Mouse (Mus musculus) cerebellum, adult 2 months (tissue): ENCODE data around the gene Pla2g1b. TPM values are rescaled to one million over a fixed set of nuclear protein-coding genes. Genes with fewer than 3 reads are reported as not detected.

Experiments used
- DNase-seq, 2 experiments: peaks; one replicate each; pipeline ENCODE4 v3.0.0; 2021
- H3K27ac ChIP-seq: fragments of 200-500 bp; 2 replicates; pipeline ENCODE4 v1.5.1; 2012; ENCODE audit warnings: low read length, control low read depth, inconsistent platforms; ENCODE audit not compliant: insufficient read depth
- H3K27me3 ChIP-seq: fragments of 200-500 bp; 2 replicates; pipeline ENCODE4 v1.6.1; 2012; ENCODE audit warnings: inconsistent platforms, mild to moderate bottlenecking, low read length, moderate library complexity; ENCODE audit not compliant: control insufficient read depth, insufficient read depth
- H3K4me1 ChIP-seq: fragments of 200-500 bp; 2 replicates; pipeline ENCODE4 v1.6.1; 2011; ENCODE audit warnings: low read length; ENCODE audit not compliant: control insufficient read depth, insufficient read depth
- H3K4me3 ChIP-seq: fragments of 200-500 bp; replicated peaks from 2 replicates; pipeline ENCODE3; 2011; ENCODE audit warnings: mild to moderate bottlenecking, low read depth, low read length, control low read depth; ENCODE audit not compliant: insufficient read depth
- CTCF ChIP-seq: fragments of 200-500 bp; IDR thresholded peaks from 2 replicates; pipeline ENCODE4 v1.5.1; 2011; ENCODE audit warnings: low read depth, mild to moderate bottlenecking, control low read depth, low read length, moderate library complexity, borderline replicate concordance; ENCODE audit not compliant: insufficient read depth
- POLR2A ChIP-seq: fragments of 200-500 bp; IDR thresholded peaks from 2 replicates; pipeline ENCODE4 v1.6.1; 2011; ENCODE audit warnings: low read length, control low read depth, borderline replicate concordance; ENCODE audit not compliant: insufficient read depth
- WGBS: fragments of 180-500 bp; shearing (Covaris S2); methylation state at CpG from one replicate; pipeline ENCODE4 v1.1.7; 2018; 5-methylcytosine and 5-hydroxymethylcytosine counted together
- polyA plus RNA-seq: library from polyadenylated mRNA; depleted of rRNA; stranded (reverse); fragments of >200 nt; gene quantifications from 2 replicates; pipeline ENCODE4 v1.2.3, GENCODE M21; 2012; rRNA removed

Pla2g1b gene
- not detected in 2 replicates for polyA plus RNA-seq

GRCm38 (mm10) chr5:115465642-115466420 lies at the start of gene Pla2g1b:
TSS of gene Pla2g1b (plus strand) at chr5:115466262.
- no peaks in the 10 kb centered on the region for H3K4me1 ChIP-seq
- TF ChIP-seq CTCF (peak; percentile 19; the same call in 1 of the 2 replicates), POLR2A (no peak)
- no peak for DNase-seq
- H3K27me3 ChIP-seq = no peaks in the 10 kb centered on the region
- WGBS = 55% methylated on average over 9 of the region's 9 CpGs
- no peak within 1 kb of the TSS for H3K27ac ChIP-seq
- no peak within 1 kb of the TSS for H3K4me3 ChIP-seq

- 7% methylated on average over 20 of the region's 20 CpGs for WGBS
- DNase-seq = no peak
- H3K27me3 ChIP-seq = no peaks in the 10 kb centered on the region
- TF ChIP-seq CTCF = no peak
- TF ChIP-seq POLR2A = no peak
- H3K27ac ChIP-seq = no peak overlapping the region
- 0 out of 2 replicates have a peak, but pooled peaks cover 3% of the 10 kb centered on the region for H3K4me1 ChIP-seq
- H3K4me3 ChIP-seq = peak overlapping the region; percentile 55
Measured at GRCm38 (mm10) chr5:115428831-115429358, 37.2 kb upstream of the Pla2g1b start.

- TF ChIP-seq CTCF = no peak
- TF ChIP-seq POLR2A = no peak
- peaks cover 6% of the 10 kb centered on the region; the same call in 1 of the 2 replicates for H3K4me1 ChIP-seq
- H3K27me3 ChIP-seq = no peaks in the 10 kb centered on the region
- whole genome bisulfite sequencing = under 1% methylated on average over 94 of the region's 117 CpGs
- H3K4me3 ChIP-seq = peak within 1 kb of the TSS; percentile 55
- peak in 1 of 2 experiments; percentile 47 for DNase-seq
- no peak within 1 kb of the TSS for H3K27ac ChIP-seq
Measured at GRCm38 (mm10) chr5:115429359-115430186, 36.5 kb upstream of the Pla2g1b start, which contains the start of gene Msi1. TSS of gene Msi1 (plus strand) at chr5:115429599.

GRCm38 (mm10) chr5:115430187-115430960 lies 35.7 kb upstream of the Pla2g1b start:
- peak overlapping the region; percentile 45 for H3K4me3 ChIP-seq
- H3K27me3 ChIP-seq = no peaks in the 10 kb centered on the region
- H3K4me1 ChIP-seq = peaks cover 14% of the 10 kb centered on the region
- no peak overlapping the region for H3K27ac ChIP-seq
- WGBS = 3% methylated on average over 63 of the region's 73 CpGs
- TF ChIP-seq POLR2A = no peak
- no peak for TF ChIP-seq CTCF
- DNase-seq = peak in 1 of 2 experiments; percentile 43

GRCm38 (mm10) chr5:115431061-115431897 lies 34.8 kb upstream of the Pla2g1b start:
- Histone ChIP-seq H3K27ac (no peak overlapping the region; the same call in 1 of the 2 replicates), H3K4me1 (peaks cover 18% of the 10 kb centered on the region), H3K4me3 (peak overlapping the region; percentile 45), H3K27me3 (no peaks in the 10 kb centered on the region)
- 41% methylated on average over 14 of the region's 14 CpGs for WGBS
- TF ChIP-seq CTCF (peak; percentile 32; the same call in 1 of the 2 replicates), POLR2A (no peak)
- DNase-seq = peak; percentile 39 to 49

- WGBS = 58% methylated on average over 7 of the region's 7 CpGs
- Histone ChIP-seq H3K27me3 (no peaks in the 10 kb centered on the region), H3K27ac (no peak overlapping the region; the same call in 1 of the 2 replicates), H3K4me3 (no peak overlapping the region), H3K4me1 (peaks cover 19% of the 10 kb centered on the region)
- DNase-seq = no peak
- TF ChIP-seq POLR2A = no peak
- no peak for TF ChIP-seq CTCF
Measured at GRCm38 (mm10) chr5:115431898-115432259, 34.2 kb upstream of the Pla2g1b start.

GRCm38 (mm10) chr5:115432395-115432794 lies 33.7 kb upstream of the Pla2g1b start:
- TF ChIP-seq CTCF (no peak), POLR2A (no peak)
- Histone ChIP-seq H3K27ac (no peak overlapping the region), H3K4me1 (peaks cover 21% of the 10 kb centered on the region), H3K4me3 (no peak overlapping the region), H3K27me3 (no peaks in the 10 kb centered on the region)
- no peak for DNase-seq
- whole genome bisulfite sequencing = 62% methylated on average over 11 of the region's 11 CpGs
